Mouse (Mus musculus) midbrain, postnatal 0 days (tissue): ENCODE measurements around the gene Atp6v1c2. TPM values are rescaled to one million over a fixed set of nuclear protein-coding genes. Genes with fewer than 3 reads are reported as not detected.
A peak's percentile ranks its signal among the peaks of the same experiment; 100 is the strongest.

ENCODE experiments used
- ATAC-seq: fragments of 200-750 bp; cut with Nextera tagmentation; 2 replicates; pipeline ENCODE4 v1.8.0; 2017; ENCODE audit warnings: moderate number of reproducible peaks, mild to moderate bottlenecking, moderate TSS enrichment, moderate library complexity; ENCODE audit not compliant: low FRiP score
- DNase-seq: peaks from one replicate; pipeline ENCODE4 v3.0.0-alpha.2; 2015; ENCODE audit warnings: low spot score
- H3K27ac ChIP-seq: fragments of 300-500 bp; sonication (generic); 2 replicates; pipeline ENCODE4 v1.5.1; 2014; ENCODE audit warnings: low read depth, mild to moderate bottlenecking, low read length, mixed read lengths
- H3K27me3 ChIP-seq: fragments of 300-500 bp; sonication (generic); 2 replicates; pipeline ENCODE4 v1.6.1; 2014; ENCODE audit warnings: low read length, control low read depth, mixed read lengths; ENCODE audit not compliant: insufficient read depth
- H3K36me3 ChIP-seq: fragments of 300-500 bp; sonication (generic); 2 replicates; pipeline ENCODE4 v1.6.1; 2014; ENCODE audit warnings: low read length, control low read depth, mixed read lengths; ENCODE audit not compliant: insufficient read depth
- H3K4me1 ChIP-seq: fragments of 300-500 bp; sonication (generic); 2 replicates; pipeline ENCODE4 v1.6.1; 2014; ENCODE audit warnings: mild to moderate bottlenecking, control low read depth, antibody characterized with exemption, low read length, mixed read lengths; ENCODE audit not compliant: insufficient read depth
- H3K4me2 ChIP-seq: fragments of 300-500 bp; sonication (generic); 2 replicates; pipeline ENCODE4 v1.6.1; 2014; ENCODE audit warnings: low read depth, mild to moderate bottlenecking, low read length, mixed read lengths; ENCODE audit not compliant: poor library complexity, severe bottlenecking
- H3K4me3 ChIP-seq: fragments of 300-500 bp; sonication (generic); 2 replicates; pipeline ENCODE4 v1.5.1; 2014; ENCODE audit warnings: low read depth, mild to moderate bottlenecking, low read length, moderate library complexity
- H3K9ac ChIP-seq: fragments of 300-500 bp; sonication (generic); replicated peaks from 2 replicates; pipeline ENCODE4 v1.6.1; 2014; ENCODE audit warnings: mild to moderate bottlenecking, low read length, moderate library complexity, mixed read lengths; ENCODE audit not compliant: poor library complexity, severe bottlenecking
- H3K9me3 ChIP-seq: fragments of 300-500 bp; sonication (generic); 2 replicates; pipeline ENCODE4 v1.6.1; 2016; ENCODE audit warnings: low read length, control low read depth
- CTCF ChIP-seq: IDR thresholded peaks from 2 replicates; pipeline ENCODE4 v1.5.1; 2016; ENCODE audit warnings: antibody characterized with exemption, mild to moderate bottlenecking
- WGBS: fragments of 180-500 bp; shearing (Covaris S2); extraction: QIAGEN DNeasy Blood & Tissue Kit; methylation state at CpG from one replicate; pipeline ENCODE4 v1.1.7; 2014; 5-methylcytosine and 5-hydroxymethylcytosine counted together
- polyA plus RNA-seq: library from polyadenylated mRNA; unstranded; fragments of >200 nt; fragmentation: Nextera tagmentation; extraction: Ambion mirVana; gene quantifications from 2 replicates; pipeline ENCODE4 v1.2.1, GENCODE M21; 2015
- total RNA-seq: library from RNA; depleted of rRNA; stranded (reverse); fragments of >200 nt; gene quantifications from 2 replicates; pipeline ENCODE4 v1.2.3, GENCODE M21; 2014

The Atp6v1c2 gene
- total and polyA plus RNA-seq, 2 experiments from 2014 or later = 1.9 to 2.0 TPM

GRCm38 (mm10) chr12:17318453-17318852 lies 10.7 kb downstream of the Atp6v1c2 start:
- H3K4me1 ChIP-seq = no peaks in the 10 kb centered on the region
- TF ChIP-seq CTCF = no peak
- H3K4me2 ChIP-seq = no peak overlapping the region
- no peaks in the 10 kb centered on the region for H3K9me3 ChIP-seq
- 69% methylated on average over 3 of the region's 3 CpGs for WGBS
- H3K36me3 ChIP-seq = no peaks in the 10 kb centered on the region
- H3K9ac ChIP-seq = no peak overlapping the region
- no peak for DNase-seq
- no peak overlapping the region for H3K4me3 ChIP-seq
- no peak for ATAC-seq
- H3K27ac ChIP-seq = no peak overlapping the region
- H3K27me3 ChIP-seq = peaks cover 2% of the 10 kb centered on the region; the same call in 1 of the 2 replicates

- Histone ChIP-seq H3K36me3 (no peaks in the 10 kb centered on the region), H3K4me2 (no peak overlapping the region), H3K27me3 (no peaks in the 10 kb centered on the region), H3K4me3 (no peak overlapping the region), H3K4me1 (no peaks in the 10 kb centered on the region), H3K27ac (no peak overlapping the region), H3K9me3 (no peaks in the 10 kb centered on the region), H3K9ac (no peak overlapping the region)
- no peak for TF ChIP-seq CTCF
- no peak for ATAC-seq
- DNase-seq = no peak
- 75% methylated on average over 4 of the region's 4 CpGs for WGBS
These were observed 11.2 kb downstream of the Atp6v1c2 start for GRCm38 (mm10) chr12:17317970-17318369.

GRCm38 (mm10) chr12:17316096-17316495 lies 13.1 kb downstream of the Atp6v1c2 start:
- Histone ChIP-seq H3K27ac (no peak overlapping the region), H3K9me3 (no peaks in the 10 kb centered on the region), H3K36me3 (no peaks in the 10 kb centered on the region), H3K4me1 (no peaks in the 10 kb centered on the region), H3K9ac (no peak overlapping the region), H3K27me3 (no peaks in the 10 kb centered on the region), H3K4me3 (no peak overlapping the region), H3K4me2 (no peak overlapping the region)
- ATAC-seq = no peak
- TF ChIP-seq CTCF = no peak
- no peak for DNase-seq
- WGBS = 87% methylated on average over 5 of the region's 5 CpGs

- Histone ChIP-seq H3K27me3 (no peaks in the 10 kb centered on the region), H3K4me2 (peak overlapping the region; percentile 19; the same call in 1 of the 2 replicates), H3K4me3 (0 out of 2 replicates have a peak overlapping the region, but pooled peaks have one; percentile 8), H3K36me3 (no peaks in the 10 kb centered on the region), H3K27ac (no peak overlapping the region; the same call in 1 of the 2 replicates), H3K9ac (no peak overlapping the region), H3K4me1 (no peaks in the 10 kb centered on the region), H3K9me3 (no peaks in the 10 kb centered on the region)
- TF ChIP-seq CTCF = no peak
- peak; percentile 71 for ATAC-seq
- WGBS = 29% methylated on average over 16 of the region's 16 CpGs
- DNase-seq = peak; percentile 8
These were observed 18.0 kb downstream of the Atp6v1c2 start for GRCm38 (mm10) chr12:17310852-17311839.

- no peak overlapping the region for H3K27ac ChIP-seq
- no peak for ATAC-seq
- H3K36me3 ChIP-seq = no peaks in the 10 kb centered on the region
- H3K27me3 ChIP-seq = no peaks in the 10 kb centered on the region
- H3K9ac ChIP-seq = no peak overlapping the region
- H3K4me2 ChIP-seq = no peak overlapping the region
- H3K4me3 ChIP-seq = no peak overlapping the region
- no peak; the same call in 1 of the 2 replicates for TF ChIP-seq CTCF
- DNase-seq = no peak
- WGBS = 52% methylated on average over 4 of the region's 4 CpGs
- no peaks in the 10 kb centered on the region for H3K4me1 ChIP-seq
- no peaks in the 10 kb centered on the region for H3K9me3 ChIP-seq
These were observed 20.9 kb downstream of the Atp6v1c2 start for GRCm38 (mm10) chr12:17308246-17308645.

GRCm38 (mm10) chr12:17305445-17305844 lies 23.7 kb downstream of the Atp6v1c2 start:
- 81% methylated on average over 7 of the region's 7 CpGs for WGBS
- no peak for ATAC-seq

More at GRCm38 (mm10) chr12:17305445-17305844, 23.7 kb downstream of the Atp6v1c2 start:
- Histone ChIP-seq H3K9me3 (no peaks in the 10 kb centered on the region), H3K27ac (no peak overlapping the region), H3K4me2 (no peak overlapping the region), H3K4me1 (no peaks in the 10 kb centered on the region), H3K36me3 (no peaks in the 10 kb centered on the region), H3K27me3 (no peaks in the 10 kb centered on the region), H3K4me3 (no peak overlapping the region), H3K9ac (no peak overlapping the region)
- no peak for TF ChIP-seq CTCF
- DNase-seq = no peak
